Mouse (Mus musculus): ENCODE measurements around the gene Pitpnm3. TPM values are rescaled to one million over a fixed set of nuclear protein-coding genes. Genes with fewer than 3 reads are reported as not detected.

The Pitpnm3 gene
- polyA plus RNA-seq, 1 experiment = 1.1 TPM

- peaks cover 6% of the 10 kb centered on the region for H3K4me1 ChIP-seq (ENCODE audit: control insufficient read depth, insufficient read depth, low read length)
- H3K4me3 ChIP-seq (ENCODE audit: insufficient read depth, low read length) = no peak overlapping the region
- H3K27ac ChIP-seq (ENCODE audit: insufficient read depth, low read length) = peak overlapping the region; percentile 49; the same call in 1 of the 2 replicates
- TF ChIP-seq CTCF (IDR thresholded peaks at IDR 0.05; ENCODE audit: borderline replicate concordance, insufficient read depth, low read length) (no peak), POLR2A (IDR thresholded peaks at IDR 0.05; ENCODE audit: low read depth, low read length) (no peak)
Observed at GRCm38 (mm10) chr11:72142889-72143288, 7.3 kb upstream of the Pitpnm3 start.

- no peak for TF ChIP-seq CTCF (IDR thresholded peaks at IDR 0.05; ENCODE audit: borderline replicate concordance, insufficient read depth, low read length)
- no peak for TF ChIP-seq POLR2A (IDR thresholded peaks at IDR 0.05; ENCODE audit: low read depth, low read length)
- Histone ChIP-seq H3K4me3 (ENCODE audit: insufficient read depth, low read length) (no peak overlapping the region), H3K4me1 (ENCODE audit: control insufficient read depth, insufficient read depth, low read length) (peaks cover 6% of the 10 kb centered on the region)
Observed at GRCm38 (mm10) chr11:72140198-72140597, 4.6 kb upstream of the Pitpnm3 start.

GRCm38 (mm10) chr11:72136231-72136982 lies 829 bp upstream of the Pitpnm3 start:
- no peak overlapping the region for H3K4me3 ChIP-seq (ENCODE audit: insufficient read depth, low read length)
- TF ChIP-seq CTCF (IDR thresholded peaks at IDR 0.05; ENCODE audit: borderline replicate concordance, insufficient read depth, low read length) (no peak), POLR2A (IDR thresholded peaks at IDR 0.05; ENCODE audit: low read depth, low read length) (no peak)
- H3K4me1 ChIP-seq (ENCODE audit: control insufficient read depth, insufficient read depth, low read length) = no peaks in the 10 kb centered on the region
- no peak overlapping the region for H3K27ac ChIP-seq (ENCODE audit: insufficient read depth, low read length)

More at GRCm38 (mm10) chr11:72140198-72140597, 4.6 kb upstream of the Pitpnm3 start:
- H3K27ac ChIP-seq (ENCODE audit: insufficient read depth, low read length) = no peak overlapping the region

- no peak for TF ChIP-seq CTCF (IDR thresholded peaks at IDR 0.05; ENCODE audit: borderline replicate concordance, insufficient read depth, low read length)
- TF ChIP-seq POLR2A (IDR thresholded peaks at IDR 0.05; ENCODE audit: low read depth, low read length) = no peak
- Histone ChIP-seq H3K4me1 (ENCODE audit: control insufficient read depth, insufficient read depth, low read length) (no peaks in the 10 kb centered on the region), H3K4me3 (ENCODE audit: insufficient read depth, low read length) (peak overlapping the region; percentile 23), H3K27ac (ENCODE audit: insufficient read depth, low read length) (no peak overlapping the region)
Observed at GRCm38 (mm10) chr11:72134536-72135382, 819 bp downstream of the Pitpnm3 start.

- no peak overlapping the region for H3K27ac ChIP-seq (ENCODE audit: insufficient read depth, low read length)
- no peaks in the 10 kb centered on the region for H3K4me1 ChIP-seq (ENCODE audit: control insufficient read depth, insufficient read depth, low read length)
- no peak overlapping the region for H3K4me3 ChIP-seq (ENCODE audit: insufficient read depth, low read length)
- TF ChIP-seq POLR2A (IDR thresholded peaks at IDR 0.05; ENCODE audit: low read depth, low read length) (no peak), CTCF (IDR thresholded peaks at IDR 0.05; ENCODE audit: borderline replicate concordance, insufficient read depth, low read length) (no peak)
Observed at GRCm38 (mm10) chr11:72133075-72133474, 2.5 kb downstream of the Pitpnm3 start.

- no peaks in the 10 kb centered on the region for H3K4me1 ChIP-seq (ENCODE audit: control insufficient read depth, insufficient read depth, low read length)
- no peak overlapping the region for H3K4me3 ChIP-seq (ENCODE audit: insufficient read depth, low read length)
- TF ChIP-seq CTCF (IDR thresholded peaks at IDR 0.05; ENCODE audit: borderline replicate concordance, insufficient read depth, low read length) (no peak), POLR2A (IDR thresholded peaks at IDR 0.05; ENCODE audit: low read depth, low read length) (no peak)
- H3K27ac ChIP-seq (ENCODE audit: insufficient read depth, low read length) = no peak overlapping the region
Observed at GRCm38 (mm10) chr11:72132266-72132665, 3.3 kb downstream of the Pitpnm3 start.

- no peak for TF ChIP-seq CTCF (IDR thresholded peaks at IDR 0.05; ENCODE audit: borderline replicate concordance, insufficient read depth, low read length)
- Histone ChIP-seq H3K4me3 (ENCODE audit: insufficient read depth, low read length) (no peak overlapping the region), H3K27ac (ENCODE audit: insufficient read depth, low read length) (no peak overlapping the region), H3K4me1 (ENCODE audit: control insufficient read depth, insufficient read depth, low read length) (no peaks in the 10 kb centered on the region)
Observed at GRCm38 (mm10) chr11:72131697-72132096, 3.9 kb downstream of the Pitpnm3 start.

GRCm38 (mm10) chr11:72130905-72131304 lies 4.7 kb downstream of the Pitpnm3 start:
- no peak for TF ChIP-seq POLR2A (IDR thresholded peaks at IDR 0.05; ENCODE audit: low read depth, low read length)
- no peak for TF ChIP-seq CTCF (IDR thresholded peaks at IDR 0.05; ENCODE audit: borderline replicate concordance, insufficient read depth, low read length)
- Histone ChIP-seq H3K4me1 (ENCODE audit: control insufficient read depth, insufficient read depth, low read length) (no peaks in the 10 kb centered on the region), H3K4me3 (ENCODE audit: insufficient read depth, low read length) (no peak overlapping the region), H3K27ac (ENCODE audit: insufficient read depth, low read length) (no peak overlapping the region)

- no peaks in the 10 kb centered on the region for H3K4me1 ChIP-seq (ENCODE audit: control insufficient read depth, insufficient read depth, low read length)
- TF ChIP-seq POLR2A (IDR thresholded peaks at IDR 0.05; ENCODE audit: low read depth, low read length) (no peak), CTCF (IDR thresholded peaks at IDR 0.05; ENCODE audit: borderline replicate concordance, insufficient read depth, low read length) (no peak)
- H3K4me3 ChIP-seq (ENCODE audit: insufficient read depth, low read length) = no peak overlapping the region
- H3K27ac ChIP-seq (ENCODE audit: insufficient read depth, low read length) = no peak overlapping the region
Observed at GRCm38 (mm10) chr11:72130472-72130871, 5.1 kb downstream of the Pitpnm3 start.

GRCm38 (mm10) chr11:72130021-72130420 lies 5.6 kb downstream of the Pitpnm3 start:
- H3K4me1 ChIP-seq (ENCODE audit: control insufficient read depth, insufficient read depth, low read length) = no peaks in the 10 kb centered on the region
- H3K27ac ChIP-seq (ENCODE audit: insufficient read depth, low read length) = no peak overlapping the region
- no peak overlapping the region for H3K4me3 ChIP-seq (ENCODE audit: insufficient read depth, low read length)
- TF ChIP-seq CTCF (IDR thresholded peaks at IDR 0.05; ENCODE audit: borderline replicate concordance, insufficient read depth, low read length) (no peak), POLR2A (IDR thresholded peaks at IDR 0.05; ENCODE audit: low read depth, low read length) (no peak)
